Mouse (Mus musculus) embryonic facial prominence, embryonic 14.5 days (tissue): ENCODE measurements around the gene Hipk1. TPM values are rescaled to one million over a fixed set of nuclear protein-coding genes. Genes with fewer than 3 reads are reported as not detected.
A peak's percentile ranks its signal among the peaks of the same experiment; 100 is the strongest.
"Not testable (repeated sequence)": the region's sequence is repeated elsewhere in the genome, so short reads cannot be mapped to it uniquely, and the experiment has no call there.

Source experiments
- ATAC-seq: fragments of 200-750 bp; cut with Nextera tagmentation; 2 replicates; pipeline ENCODE4 v1.8.0; 2017; ENCODE audit warnings: low read depth, moderate number of reproducible peaks, moderate TSS enrichment
- DNase-seq: peaks from one replicate; pipeline ENCODE4 v3.0.0-alpha.2; 2015; ENCODE audit warnings: low spot score
- H3K27ac ChIP-seq: fragments of 300-500 bp; sonication (generic); replicated peaks from 2 replicates; pipeline ENCODE4 v1.5.1; 2014; ENCODE audit warnings: low read depth, mild to moderate bottlenecking, low read length, moderate library complexity
- H3K27me3 ChIP-seq: fragments of 300-500 bp; sonication (generic); replicated peaks from 2 replicates; pipeline ENCODE4 v1.6.1; 2014; ENCODE audit warnings: low read length; ENCODE audit not compliant: control insufficient read depth, insufficient read depth
- H3K36me3 ChIP-seq: fragments of 300-500 bp; sonication (generic); 2 replicates; pipeline ENCODE4 v1.6.1; 2014; ENCODE audit warnings: low read length, mixed read lengths; ENCODE audit not compliant: control insufficient read depth, insufficient read depth
- H3K4me1 ChIP-seq: fragments of 300-500 bp; sonication (generic); 2 replicates; pipeline ENCODE4 v1.6.1; 2014; ENCODE audit warnings: antibody characterized with exemption, low read length; ENCODE audit not compliant: control insufficient read depth, insufficient read depth
- H3K4me2 ChIP-seq: fragments of 300-500 bp; sonication (generic); 2 replicates; pipeline ENCODE4 v1.6.1; 2014; ENCODE audit warnings: low read depth, mild to moderate bottlenecking, low read length, moderate library complexity, mixed read lengths
- H3K4me3 ChIP-seq: fragments of 300-500 bp; sonication (generic); 2 replicates; pipeline ENCODE4 v1.5.1; 2014; ENCODE audit warnings: low read depth, mild to moderate bottlenecking, low read length
- H3K9ac ChIP-seq: fragments of 300-500 bp; sonication (generic); 2 replicates; pipeline ENCODE4 v1.6.1; 2014; ENCODE audit warnings: low read depth, mild to moderate bottlenecking, low read length, moderate library complexity, mixed read lengths
- H3K9me3 ChIP-seq: fragments of 300-500 bp; sonication (generic); 2 replicates; pipeline ENCODE4 v1.6.1; 2016; ENCODE audit warnings: low read length; ENCODE audit not compliant: control insufficient read depth
- WGBS: fragments of 180-500 bp; shearing (Covaris S2); extraction: QIAGEN DNeasy Blood & Tissue Kit; methylation state at CpG from one replicate; pipeline ENCODE4 v1.1.7; 2014; 5-methylcytosine and 5-hydroxymethylcytosine counted together
- polyA plus RNA-seq: library from polyadenylated mRNA; unstranded; fragments of >200 nt; fragmentation: Nextera tagmentation; extraction: Ambion mirVana; gene quantifications from 2 replicates; pipeline ENCODE4 v1.2.1, GENCODE M21; 2014

Gene Hipk1
- polyA plus RNA-seq: 15.4 and 17.3 TPM in 2 replicates

DNA sequence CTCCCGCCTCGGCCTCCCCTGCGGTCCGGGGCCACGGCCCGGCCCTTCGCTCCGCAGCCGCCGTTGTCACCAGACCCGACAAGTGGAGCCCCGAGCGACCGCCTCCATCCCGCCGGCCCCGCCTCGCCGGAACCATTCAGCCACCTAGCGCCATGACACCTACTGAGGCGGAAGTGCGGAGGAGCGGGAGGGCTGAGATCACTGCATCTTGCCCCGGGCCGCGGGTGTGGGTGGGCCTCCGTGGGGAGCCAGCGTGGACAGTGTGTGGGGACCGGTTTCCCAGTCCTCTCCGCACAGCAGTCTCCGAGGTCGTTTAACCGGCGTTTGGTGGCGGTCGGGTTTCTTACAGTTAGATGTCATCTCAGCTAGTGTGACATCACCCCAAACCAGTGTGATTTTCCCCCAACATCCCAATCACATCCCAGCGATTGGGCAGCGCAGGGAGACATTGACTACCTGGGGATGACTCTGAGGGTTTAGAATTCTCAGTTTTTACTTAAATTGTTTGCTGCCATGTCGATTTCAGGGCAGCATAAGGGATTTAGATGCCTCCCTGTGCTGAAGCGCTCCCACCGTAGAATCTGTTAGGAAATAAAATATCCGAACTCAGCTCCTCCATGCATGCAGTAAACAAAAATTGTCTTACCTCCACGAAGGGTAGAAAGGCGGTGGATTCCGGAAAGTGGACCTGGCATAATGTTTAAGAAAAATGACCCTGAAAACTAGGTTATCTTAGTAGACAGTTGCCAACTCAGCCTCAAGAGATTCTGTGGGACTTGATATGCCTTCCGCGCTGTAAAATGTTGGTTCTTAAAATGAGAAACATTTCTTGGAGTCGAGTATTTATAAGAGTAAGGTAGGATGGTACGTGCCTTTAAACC lies at the start of gene Hipk1:
TSS of gene Hipk1 (minus strand) at position 334 of the 881 bp plus-strand sequence.
- WGBS: 18% methylated on average over 23 of the region's 49 CpGs
- DNase-seq: peak; percentile 95

DNA sequence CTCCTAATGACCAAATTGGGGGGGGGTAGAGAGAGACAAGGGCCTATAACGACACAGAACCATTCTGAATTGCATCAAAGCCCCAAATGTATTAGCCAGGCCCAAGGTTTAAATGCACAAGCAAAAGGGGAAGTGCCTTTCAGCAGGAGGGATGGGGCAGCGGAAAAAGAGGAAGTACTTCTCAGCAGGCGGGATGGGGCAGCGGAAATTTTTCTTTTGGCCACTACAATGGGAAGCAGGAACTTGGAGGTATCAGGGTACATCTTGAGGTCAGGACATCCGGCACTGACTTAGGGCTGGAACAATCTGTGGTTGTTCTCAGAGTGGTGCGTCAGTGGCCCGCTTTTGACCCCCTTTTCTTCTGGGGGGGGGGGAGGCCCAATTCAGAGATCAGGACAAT lies 49.6 kb upstream of the Hipk1 start:
- not testable (repeated sequence) for H3K4me3 ChIP-seq, H3K4me1 ChIP-seq, H3K36me3 ChIP-seq, H3K9me3 ChIP-seq, DNase-seq, H3K9ac ChIP-seq, H3K27me3 ChIP-seq, H3K27ac ChIP-seq, H3K4me2 ChIP-seq, ATAC-seq
- WGBS: 93% methylated on average over 7 of the region's 7 CpGs

More for the DNA sequence above, at the start of gene Hipk1:
- H3K4me1 ChIP-seq: peaks cover 8% of the 10 kb centered on the region; the same call in 1 of the 2 replicates
- no peaks in the 10 kb centered on the region for H3K27me3 ChIP-seq
- no peaks in the 10 kb centered on the region for H3K9me3 ChIP-seq
- peak within 1 kb of the TSS; percentile 96 for H3K9ac ChIP-seq
- H3K27ac ChIP-seq: peak within 1 kb of the TSS; percentile 88
- peak within 1 kb of the TSS; percentile 95 for H3K4me3 ChIP-seq
- H3K4me2 ChIP-seq: peak within 1 kb of the TSS; percentile 92
- no peaks in the 10 kb centered on the region for H3K36me3 ChIP-seq
- peak; percentile 97 for ATAC-seq

GRCm38 (mm10) chr3:103840195-103840594 lies 48.8 kb upstream of the Hipk1 start:
- H3K9ac ChIP-seq, H3K4me2 ChIP-seq, ATAC-seq, H3K27me3 ChIP-seq, H3K4me1 ChIP-seq, H3K9me3 ChIP-seq, DNase-seq, H3K27ac ChIP-seq, H3K36me3 ChIP-seq, H3K4me3 ChIP-seq: not testable (repeated sequence)
- 89% methylated on average over 3 of the region's 3 CpGs for WGBS

DNA sequence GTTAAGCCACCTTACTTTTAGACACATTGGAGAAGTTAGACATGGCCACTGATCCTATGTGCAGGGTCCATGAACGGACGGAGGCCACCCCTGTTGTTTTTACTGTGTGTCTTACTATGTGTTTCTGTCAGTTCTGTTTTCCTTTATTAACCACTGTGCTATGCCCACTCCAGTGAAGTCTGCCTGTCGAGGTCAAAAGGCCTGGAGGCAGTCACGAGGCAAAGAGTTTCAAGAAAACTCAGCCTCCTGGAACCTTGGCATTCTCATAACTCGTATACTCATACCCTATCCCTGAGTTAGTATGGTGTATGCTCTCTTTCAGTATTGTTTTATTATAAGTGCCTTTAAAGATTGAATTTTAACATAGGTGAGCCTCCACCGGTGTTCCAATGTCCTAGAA lies 48.3 kb upstream of the Hipk1 start:
- 85% methylated on average over 6 of the region's 6 CpGs for WGBS
- no peak for ATAC-seq
- H3K9me3 ChIP-seq: no peaks in the 10 kb centered on the region

DNA sequence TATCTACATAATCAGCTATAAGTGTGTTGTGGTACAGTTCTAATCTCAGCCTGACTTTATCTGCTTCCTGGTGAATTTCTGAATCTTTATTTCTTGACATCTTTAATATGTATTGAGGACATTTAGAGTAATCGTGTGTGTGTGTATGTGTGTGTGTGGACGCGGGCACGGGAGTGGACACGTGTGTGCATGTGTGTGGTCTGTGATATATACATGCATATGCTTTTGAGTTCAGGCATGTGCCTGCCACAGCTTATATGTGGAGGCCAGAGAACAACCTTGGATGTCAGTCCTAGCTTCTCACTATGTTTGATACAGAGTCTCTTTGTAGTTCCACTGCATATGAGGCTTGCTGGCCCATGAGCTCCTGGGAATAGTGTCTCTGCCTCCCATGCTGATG lies 45.1 kb upstream of the Hipk1 start:
- ATAC-seq (no peak), DNase-seq (no peak)
- WGBS: 91% methylated on average over 5 of the region's 5 CpGs
- H3K4me1 ChIP-seq: no peaks in the 10 kb centered on the region
- no peak overlapping the region for H3K27ac ChIP-seq
- no peak overlapping the region for H3K4me3 ChIP-seq
- H3K9me3 ChIP-seq: no peaks in the 10 kb centered on the region
- H3K4me2 ChIP-seq: no peak overlapping the region
- H3K36me3 ChIP-seq: no peaks in the 10 kb centered on the region
- H3K9ac ChIP-seq: no peak overlapping the region
- no peaks in the 10 kb centered on the region for H3K27me3 ChIP-seq

More for the DNA sequence above, 48.3 kb upstream of the Hipk1 start:
- Histone ChIP-seq H3K9ac (no peak overlapping the region), H3K27ac (no peak overlapping the region), H3K4me3 (no peak overlapping the region), H3K4me2 (no peak overlapping the region), H3K36me3 (no peaks in the 10 kb centered on the region), H3K27me3 (no peaks in the 10 kb centered on the region), H3K4me1 (no peaks in the 10 kb centered on the region)
- DNase-seq: no peak

DNA sequence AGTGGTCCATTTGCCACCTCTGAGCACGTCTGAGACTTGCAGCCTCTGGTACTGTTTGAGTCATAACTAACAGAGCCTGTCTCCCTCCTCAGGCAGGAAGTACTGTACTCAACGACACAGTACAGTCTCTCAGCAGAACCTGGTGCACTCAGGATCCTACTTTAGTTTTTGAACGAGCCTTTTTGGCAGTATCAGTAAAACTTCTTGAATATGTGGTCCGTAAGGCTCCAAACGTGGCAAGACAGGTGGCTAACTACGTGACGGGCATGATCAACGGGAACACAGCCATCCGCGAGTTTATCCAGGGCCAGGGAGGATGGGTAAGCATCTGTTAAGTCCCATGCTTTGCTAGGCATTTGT lies 44.6 kb upstream of the Hipk1 start:
- WGBS: 78% methylated on average over 10 of the region's 10 CpGs

GRCm38 (mm10) chr3:103835272-103835950 lies 44.0 kb upstream of the Hipk1 start:
- Histone ChIP-seq H3K27ac (no peak overlapping the region), H3K4me2 (no peak overlapping the region), H3K4me3 (no peak overlapping the region), H3K9ac (no peak overlapping the region), H3K36me3 (no peaks in the 10 kb centered on the region), H3K9me3 (no peaks in the 10 kb centered on the region), H3K27me3 (no peaks in the 10 kb centered on the region), H3K4me1 (no peaks in the 10 kb centered on the region)
- 54% methylated on average over 6 of the region's 6 CpGs for WGBS
- DNase-seq (no peak), ATAC-seq (no peak)

More for the DNA sequence above, 44.6 kb upstream of the Hipk1 start:
- no peak overlapping the region for H3K4me3 ChIP-seq
- H3K27ac ChIP-seq: no peak overlapping the region
- ATAC-seq (no peak), DNase-seq (no peak)
- H3K27me3 ChIP-seq: no peaks in the 10 kb centered on the region
- no peaks in the 10 kb centered on the region for H3K9me3 ChIP-seq
- H3K4me2 ChIP-seq: no peak overlapping the region
- no peak overlapping the region for H3K9ac ChIP-seq
- no peaks in the 10 kb centered on the region for H3K4me1 ChIP-seq
- H3K36me3 ChIP-seq: no peaks in the 10 kb centered on the region

DNA sequence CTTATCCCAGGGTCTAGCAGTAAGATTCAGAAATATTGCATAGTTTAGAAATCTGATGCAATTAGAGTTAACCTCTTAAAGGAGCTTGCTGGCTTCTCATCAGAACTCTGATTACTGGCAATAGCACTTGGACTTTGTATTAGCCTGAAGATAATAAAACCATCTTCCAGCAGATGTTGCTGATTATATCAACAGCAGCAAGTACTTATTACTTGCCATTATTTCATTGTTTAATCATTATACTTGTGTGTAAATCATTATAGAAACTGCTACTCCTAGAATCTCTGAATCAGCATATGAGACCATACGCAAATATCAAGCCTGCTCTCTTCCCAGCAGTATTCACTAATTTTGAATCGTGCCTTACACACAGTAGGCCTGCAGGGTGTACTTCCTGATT lies 42.6 kb upstream of the Hipk1 start:
- no peak overlapping the region for H3K27ac ChIP-seq
- DNase-seq (no peak), ATAC-seq (no peak)
- WGBS: 84% methylated on average over 2 of the region's 2 CpGs
- no peaks in the 10 kb centered on the region for H3K27me3 ChIP-seq
- H3K9me3 ChIP-seq: no peaks in the 10 kb centered on the region
- H3K9ac ChIP-seq: no peak overlapping the region
- no peak overlapping the region for H3K4me2 ChIP-seq
- H3K4me3 ChIP-seq: no peak overlapping the region
- H3K4me1 ChIP-seq: no peaks in the 10 kb centered on the region
- H3K36me3 ChIP-seq: no peaks in the 10 kb centered on the region
